21 mouse cellular contexts compared by ENCODE assay signal in genomic region chr6:86433696-86434095, GRCm38 (mm10). TPM values are rescaled to one million over a fixed set of nuclear protein-coding genes. Genes with fewer than 3 reads are reported as not detected.
"Had no signal": no experiment of that assay in that cellular context is flagged by ENCODE, and none has a peak within 500 bp of the region (broad histone marks: within the 10 kb centered on the region; RNA-seq: fewer than 3 reads in every experiment).

No protein-coding gene starts in this region.

- H3K4me2 ChIP-seq: liver, embryonic 11.5 days; liver, embryonic 15.5 days; midbrain, embryonic 13.5 days had no signal

- H3K27ac ChIP-seq: kidney, postnatal 0 days; left cerebral cortex, adult 2 months; liver, embryonic 15.5 days; macrophage; midbrain, embryonic 13.5 days; stomach, postnatal 0 days had no signal

- DNase-seq: kidney, adult 18-20 months; kidney, adult 9 months; kidney, postnatal 25 days; layer of hippocampus, postnatal 36 days; lung, adult 18-20 months; thymus, adult 2 months; thymus, postnatal 25 days had no signal

- H3K4me3 ChIP-seq: left cerebral cortex, adult 2 months; liver, embryonic 15.5 days; midbrain, embryonic 13.5 days had no signal

- ATAC-seq: inflammation-experienced regulatory T-cells, adult 6 months; midbrain, embryonic 13.5 days had no signal

- H3K27me3 ChIP-seq: liver, embryonic 15.5 days; midbrain, embryonic 13.5 days had no signal

- H3K9me3 ChIP-seq: liver, embryonic 15.5 days; midbrain, embryonic 13.5 days had no signal

- H3K9ac ChIP-seq: liver, embryonic 15.5 days; midbrain, embryonic 13.5 days had no signal

RNA-seq across cellular contexts. Expression of gene Gm44790, which starts 7.2 kb away (rescaled TPM):
- total RNA-seq: layer of hippocampus, postnatal 10 days; left cerebral cortex, adult 2 months; left cerebral cortex, postnatal 36 days; megakaryocyte, adult 5-6 weeks had no signal
- polyA plus RNA-seq: inflammation-experienced regulatory T-cells, adult 6 months; kidney, postnatal 0 days; liver, embryonic 11.5 days; liver, embryonic 15.5 days; lung, embryonic 16.5 days; macrophage; midbrain, embryonic 13.5 days; neural tube, embryonic 11.5 days; stomach, embryonic 14.5 days; stomach, postnatal 0 days had no signal
